Mouse (Mus musculus) heart, postnatal 0 days (tissue): ENCODE data around the gene Wbp2.

Experiments
- CTCF ChIP-seq: IDR thresholded peaks from 2 replicates; pipeline ENCODE4 v1.5.1; 2016; ENCODE audit warnings: antibody characterized with exemption, control low read depth, low read depth
- EP300 ChIP-seq: IDR thresholded peaks from 2 replicates; pipeline ENCODE4 v1.6.1; 2016; ENCODE audit warnings: antibody characterized with exemption, low read depth

- TF ChIP-seq CTCF, result no peak
- TF ChIP-seq EP300, result no peak
Measured at GRCm38 (mm10) chr11:116029086-116029865, 57.5 kb downstream of the Wbp2 start.
